Mouse (Mus musculus) neural tube, postnatal 0 days (tissue): ENCODE measurements around the gene Foxf2. TPM values are rescaled to one million over a fixed set of nuclear protein-coding genes. Genes with fewer than 3 reads are reported as not detected.

ENCODE experiments used
- microRNA-seq: library from miRNA; unstranded; fragments of <30 nt; microRNA quantifications from one replicate; pipeline ENCODE4, GENCODE M21; 2016
- polyA plus RNA-seq: library from polyadenylated mRNA; unstranded; fragments of >200 nt; fragmentation: Nextera tagmentation; extraction: Ambion mirVana; gene quantifications from 2 replicates; pipeline ENCODE4 v1.2.1, GENCODE M21; 2015

Foxf2 gene
- polyA plus RNA-seq: 4.2 and 4.6 TPM in 2 replicates

DNA sequence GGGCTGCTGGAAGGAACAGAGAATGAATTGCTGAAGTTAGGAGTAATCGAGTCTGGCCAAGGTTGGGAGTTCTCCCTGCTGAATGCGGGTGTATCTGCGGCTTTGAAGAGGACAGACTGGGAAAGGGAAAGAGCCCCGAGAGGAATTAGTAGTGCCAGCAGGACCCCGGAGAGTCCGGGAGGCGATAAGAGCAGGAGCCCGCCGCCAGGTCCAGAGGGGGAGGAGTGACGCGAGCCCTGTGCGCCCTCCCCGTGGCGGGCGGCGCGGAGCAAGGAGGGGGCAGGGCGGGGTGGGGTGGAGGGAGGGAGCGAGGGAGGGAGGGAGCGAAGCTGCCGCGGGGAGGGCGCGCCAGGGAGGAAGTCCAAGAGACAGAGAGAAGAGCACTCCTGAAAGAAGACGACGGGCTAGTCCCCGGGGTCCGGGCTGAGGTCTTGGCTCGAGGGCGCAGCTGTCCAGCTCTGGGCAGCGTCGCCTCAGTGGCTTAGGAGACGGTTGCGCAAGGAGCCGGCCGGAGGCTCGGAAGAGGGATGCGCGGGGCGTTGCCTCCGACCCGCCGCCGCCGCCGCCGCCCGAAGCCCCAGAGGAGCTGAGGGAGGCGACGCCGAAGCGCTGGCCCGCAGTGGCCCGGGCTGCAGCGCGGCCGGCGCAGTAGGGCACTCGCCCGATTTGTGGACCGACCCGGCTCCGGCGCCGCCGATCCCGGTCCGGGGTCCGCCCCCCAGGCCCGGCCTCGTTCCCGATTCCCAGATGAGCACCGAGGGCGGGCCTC is at the start of gene Foxf2:
TSS of gene Foxf2 (plus strand) at position 484 of the 769 bp plus-strand sequence.

Small RNA genes lying within 50 kb of the gene (microRNA-seq; reads per million reads assigned to microRNA genes)
- not detected for gene Gm27516

Other genes starting within 250 kb of the Foxf2 start
- 2.5 and 2.6 TPM in 2 replicates for gene Foxq1, start 69.7 kb upstream of the Foxf2 start, polyA plus RNA-seq
- gene A530084C06Rik, start 66.5 kb upstream of the Foxf2 start, polyA plus RNA-seq: not detected in 2 replicates
- 2.0 and 3.6 TPM in 2 replicates for gene Foxc1, start 180.8 kb downstream of the Foxf2 start, polyA plus RNA-seq